Mouse (Mus musculus) liver, embryonic 14.5 days (tissue): ENCODE measurements at regions not wholly inside any gene's neighbourhood (a gene's known extent, or its start where the extent isn't known, plus 50 kb on each side); places are given as distances from the start of the nearest gene placed in this dataset.

Experiments
- ATAC-seq: fragments of 200-750 bp; cut with Nextera tagmentation; 2 replicates; pipeline ENCODE4 v1.8.0; 2017; ENCODE audit warnings: moderate number of reproducible peaks, mild to moderate bottlenecking, moderate library complexity; ENCODE audit not compliant: insufficient read depth
- DNase-seq, 3 experiments: peaks; one replicate each; pipeline ENCODE4 v3.0.0-alpha.2; 2012 to 2013; ENCODE audit warnings: low read depth in 3 of 3, low spot score in 3 of 3
- H3K27ac ChIP-seq: fragments of 300-500 bp; sonication (generic); 2 replicates; pipeline ENCODE4 v1.5.1; 2014; ENCODE audit warnings: moderate library complexity, mild to moderate bottlenecking, control low read depth, inconsistent platforms
- H3K27me3 ChIP-seq: fragments of 300-500 bp; sonication (generic); 2 replicates; pipeline ENCODE4 v1.6.1; 2014; ENCODE audit warnings: mild to moderate bottlenecking, low read length, moderate library complexity; ENCODE audit not compliant: control insufficient read depth, insufficient read depth
- H3K36me3 ChIP-seq: fragments of 300-500 bp; sonication (generic); replicated peaks from 2 replicates; pipeline ENCODE4 v1.6.1; 2014; ENCODE audit warnings: low read depth; ENCODE audit not compliant: control insufficient read depth, insufficient read depth
- H3K4me1 ChIP-seq, 2 experiments: fragments of 200-500 bp in 1 of 2; fragments of 300-500 bp in 1 of 2; sonication (generic) in 1 of 2; replicated peaks; 2 replicates each; pipeline ENCODE4 v1.6.1; 2012 to 2014; ENCODE audit warnings: antibody characterized with exemption in 1 of 2, inconsistent platforms in 1 of 2, low read length in 1 of 2; ENCODE audit not compliant: control insufficient read depth in 2 of 2, insufficient read depth in 2 of 2
- H3K4me2 ChIP-seq: fragments of 300-500 bp; sonication (generic); 2 replicates; pipeline ENCODE4 v1.6.1; 2014; ENCODE audit warnings: low read depth, mild to moderate bottlenecking, control low read depth, moderate library complexity
- H3K4me3 ChIP-seq, 2 experiments: fragments of 200-500 bp in 1 of 2; fragments of 300-500 bp in 1 of 2; sonication (generic) in 1 of 2; 2 replicates each; pipeline ENCODE4 v1.5.1; 2012 to 2014; ENCODE audit warnings: low read depth in 2 of 2, low read length in 2 of 2, mild to moderate bottlenecking in 2 of 2, control low read depth in 1 of 2, inconsistent platforms in 1 of 2, moderate library complexity in 1 of 2; ENCODE audit not compliant: insufficient read depth in 1 of 2
- H3K9ac ChIP-seq: fragments of 300-500 bp; sonication (generic); replicated peaks from 2 replicates; pipeline ENCODE4 v1.6.1; 2014; ENCODE audit warnings: mild to moderate bottlenecking, control low read depth, moderate library complexity
- H3K9me3 ChIP-seq: fragments of 300-500 bp; sonication (generic); 2 replicates; pipeline ENCODE4 v1.6.1; 2016; ENCODE audit warnings: low read length, mixed read lengths; ENCODE audit not compliant: control insufficient read depth
- CTCF ChIP-seq: IDR thresholded peaks from 2 replicates; pipeline ENCODE4 v1.5.1; 2016; ENCODE audit warnings: antibody characterized with exemption, low read depth, control low read depth
- EP300 ChIP-seq: IDR thresholded peaks from 2 replicates; pipeline ENCODE4 v1.6.1; 2016; ENCODE audit warnings: antibody characterized with exemption, low read depth
- WGBS: fragments of 180-500 bp; shearing (Covaris S2); extraction: QIAGEN DNeasy Blood & Tissue Kit; methylation state at CpG from one replicate; pipeline ENCODE4 v1.1.7; 2014; ENCODE audit not compliant: insufficient replicate concordance; 5-methylcytosine and 5-hydroxymethylcytosine counted together

GRCm38 (mm10) chr5:33488152-33488561 is 54.4 kb upstream of the Nkx1-1 start:
- ATAC-seq, result no peak

GRCm38 (mm10) chr5:33485765-33486164 is 52.0 kb upstream of the Nkx1-1 start:
- no peak overlapping the region for H3K9ac ChIP-seq
- 55% methylated on average over 15 of the region's 15 CpGs for WGBS
- ATAC-seq, result no peak

More at GRCm38 (mm10) chr5:33488152-33488561, 54.4 kb upstream of the Nkx1-1 start:
- H3K9me3 ChIP-seq, result no peaks in the 10 kb centered on the region
- no peak overlapping the region for H3K9ac ChIP-seq
- H3K27ac ChIP-seq, result no peak overlapping the region
- no peak overlapping the region for H3K4me2 ChIP-seq
- DNase-seq, result no peak
- H3K36me3 ChIP-seq, result no peaks in the 10 kb centered on the region
- no peak overlapping the region for H3K4me3 ChIP-seq
- TF ChIP-seq EP300, result no peak
- no peak for TF ChIP-seq CTCF
- 18% methylated on average over 9 of the region's 9 CpGs for WGBS
- H3K4me1 ChIP-seq, result no peaks in the 10 kb centered on the region
- no peaks in the 10 kb centered on the region for H3K27me3 ChIP-seq

More at GRCm38 (mm10) chr5:33485765-33486164, 52.0 kb upstream of the Nkx1-1 start:
- no peak for DNase-seq
- TF ChIP-seq CTCF, result no peak
- no peak for TF ChIP-seq EP300
- Histone ChIP-seq H3K4me1 (no peaks in the 10 kb centered on the region), H3K27me3 (no peaks in the 10 kb centered on the region), H3K27ac (no peak overlapping the region), H3K4me2 (no peak overlapping the region), H3K9me3 (no peaks in the 10 kb centered on the region), H3K4me3 (no peak overlapping the region), H3K36me3 (no peaks in the 10 kb centered on the region)
